Mouse (Mus musculus) midbrain, embryonic 15.5 days (tissue): ENCODE measurements at regions not wholly inside any gene's neighbourhood (a gene's known extent, or its start where the extent isn't known, plus 50 kb on each side); places are given as distances from the start of the nearest gene placed in this dataset.

Experiments
- ATAC-seq: fragments of 200-750 bp; cut with Nextera tagmentation; replicated peaks from 2 replicates; pipeline ENCODE4 v1.8.0; 2017; ENCODE audit warnings: moderate TSS enrichment
- H3K27ac ChIP-seq: fragments of 300-500 bp; sonication (generic); 2 replicates; pipeline ENCODE4 v1.5.1; 2015; ENCODE audit warnings: mild to moderate bottlenecking, inconsistent platforms
- H3K27me3 ChIP-seq: fragments of 300-500 bp; sonication (generic); replicated peaks from 2 replicates; pipeline ENCODE4 v1.6.1; 2015; ENCODE audit warnings: inconsistent platforms
- H3K36me3 ChIP-seq: fragments of 300-500 bp; sonication (generic); replicated peaks from 2 replicates; pipeline ENCODE4 v1.6.1; 2015; ENCODE audit warnings: inconsistent platforms
- H3K4me1 ChIP-seq: fragments of 300-500 bp; sonication (generic); 2 replicates; pipeline ENCODE4 v1.6.1; 2015; ENCODE audit warnings: inconsistent platforms
- H3K4me2 ChIP-seq: fragments of 300-500 bp; sonication (generic); 2 replicates; pipeline ENCODE4 v1.6.1; 2015; ENCODE audit warnings: inconsistent platforms, mild to moderate bottlenecking, moderate library complexity
- H3K4me3 ChIP-seq: fragments of 300-500 bp; sonication (generic); 2 replicates; pipeline ENCODE4 v1.5.1; 2015; ENCODE audit warnings: mild to moderate bottlenecking, inconsistent platforms
- H3K9ac ChIP-seq: fragments of 300-500 bp; sonication (generic); 2 replicates; pipeline ENCODE4 v1.6.1; 2015; ENCODE audit warnings: mild to moderate bottlenecking, inconsistent platforms
- H3K9me3 ChIP-seq: fragments of 300-500 bp; sonication (generic); 2 replicates; pipeline ENCODE4 v1.6.1; 2016; ENCODE audit warnings: inconsistent platforms
- WGBS: fragments of 180-500 bp; shearing (Covaris S2); methylation state at CpG from one replicate; pipeline ENCODE4 v1.1.7; 2015; ENCODE audit warnings: mixed read lengths; 5-methylcytosine and 5-hydroxymethylcytosine counted together

DNA sequence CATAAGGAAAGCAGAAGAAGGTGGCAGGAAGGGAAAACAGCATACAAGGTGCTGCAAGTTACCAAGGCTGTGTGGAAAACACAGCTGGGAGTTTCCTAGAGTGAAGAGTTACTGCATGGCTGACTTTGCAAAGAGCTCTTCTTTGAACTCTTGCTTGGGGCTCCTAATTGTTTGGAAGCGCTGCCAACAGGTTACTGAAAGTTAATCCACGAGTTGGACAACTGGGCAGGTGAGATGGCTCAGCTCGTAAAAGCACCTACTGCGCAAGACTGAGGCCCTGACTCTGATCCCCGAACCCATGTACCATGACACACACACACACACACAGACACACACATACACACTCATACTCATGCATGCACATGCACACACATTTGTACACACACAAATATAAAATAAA is 77.5 kb upstream of the Acsl1 start:
- no peaks in the 10 kb centered on the region for H3K4me1 ChIP-seq
- no peak overlapping the region for H3K9ac ChIP-seq
- H3K27ac ChIP-seq, result no peak overlapping the region
- no peak overlapping the region for H3K4me3 ChIP-seq
- 73% methylated on average over 5 of the region's 5 CpGs for WGBS
- no peaks in the 10 kb centered on the region for H3K36me3 ChIP-seq
- H3K9me3 ChIP-seq, result no peaks in the 10 kb centered on the region
- H3K4me2 ChIP-seq, result no peak overlapping the region
- no peak for ATAC-seq
- H3K27me3 ChIP-seq, result no peaks in the 10 kb centered on the region

DNA sequence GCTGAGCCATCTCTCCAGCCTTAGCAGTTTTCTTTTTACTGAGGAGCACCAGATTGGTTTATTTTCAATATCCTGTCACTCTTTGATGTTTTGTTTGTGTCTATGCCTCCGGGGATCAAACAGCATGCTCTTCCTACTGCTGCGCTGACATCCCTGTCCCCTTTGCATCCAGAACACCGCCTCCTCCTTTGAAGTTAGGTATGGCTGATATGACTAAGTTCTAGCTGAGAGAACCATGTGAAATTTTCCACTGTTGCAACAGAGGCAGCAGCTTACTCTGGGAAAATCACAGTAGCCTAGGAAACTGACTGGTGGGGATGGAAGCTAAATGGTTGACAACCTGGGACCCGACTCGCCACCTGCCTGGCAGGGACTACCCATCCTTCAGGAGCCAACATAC is 76.1 kb upstream of the Acsl1 start:
- H3K27me3 ChIP-seq, result no peaks in the 10 kb centered on the region
- no peaks in the 10 kb centered on the region for H3K36me3 ChIP-seq
- no peaks in the 10 kb centered on the region for H3K4me1 ChIP-seq
- no peak overlapping the region for H3K9ac ChIP-seq
- no peaks in the 10 kb centered on the region for H3K9me3 ChIP-seq
- H3K4me3 ChIP-seq, result no peak overlapping the region
- ATAC-seq, result no peak
- H3K27ac ChIP-seq, result no peak overlapping the region
- H3K4me2 ChIP-seq, result no peak overlapping the region
- WGBS, result 78% methylated on average over 5 of the region's 5 CpGs

DNA sequence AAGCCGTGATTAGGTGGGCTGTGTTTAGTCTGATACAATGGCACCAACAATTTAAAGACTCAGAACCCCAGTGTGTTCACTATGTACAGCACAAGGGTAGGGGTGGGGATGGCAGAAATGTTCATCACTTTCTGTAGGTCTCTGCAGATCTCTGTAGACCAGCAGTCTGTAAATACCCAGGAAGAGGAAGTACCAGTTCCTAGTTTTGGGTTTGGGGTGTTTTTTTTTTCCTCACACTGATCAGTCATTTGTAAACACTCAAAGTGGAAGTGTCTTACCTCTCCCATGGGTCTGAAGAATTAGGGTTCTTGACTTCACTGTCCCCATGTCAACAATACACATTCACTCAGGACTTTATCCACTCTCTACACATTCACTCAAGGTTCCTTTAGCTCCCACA is 75.5 kb upstream of the Acsl1 start:
- Histone ChIP-seq H3K9ac (no peak overlapping the region), H3K27ac (no peak overlapping the region), H3K4me2 (no peak overlapping the region), H3K27me3 (no peaks in the 10 kb centered on the region), H3K4me3 (no peak overlapping the region), H3K9me3 (no peaks in the 10 kb centered on the region), H3K36me3 (no peaks in the 10 kb centered on the region), H3K4me1 (no peaks in the 10 kb centered on the region)
- WGBS, result 87% methylated on average over 1 of the region's 1 CpGs
- ATAC-seq, result no peak

DNA sequence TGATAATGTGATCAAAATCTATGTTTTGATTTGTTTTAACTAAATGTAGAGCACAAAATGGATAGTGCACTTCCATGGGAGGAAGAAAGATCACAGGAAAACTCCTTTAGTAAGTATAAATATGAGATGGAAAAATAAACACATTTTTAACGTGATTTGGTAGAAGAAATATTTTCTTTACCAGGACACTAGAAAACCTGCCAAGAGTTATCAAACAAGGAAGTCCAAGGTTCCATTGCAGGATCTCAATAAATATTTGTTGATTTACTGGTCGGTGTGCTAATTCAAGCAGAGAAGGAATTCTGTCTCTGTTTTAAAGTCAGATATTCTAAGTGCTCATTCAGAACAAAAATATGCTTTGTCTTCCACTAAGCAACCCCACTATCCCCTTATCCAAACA is 73.8 kb upstream of the Acsl1 start:
- no peaks in the 10 kb centered on the region for H3K27me3 ChIP-seq
- no peaks in the 10 kb centered on the region for H3K4me1 ChIP-seq
- no peak overlapping the region for H3K4me2 ChIP-seq
- no peak overlapping the region for H3K27ac ChIP-seq
- WGBS, result 84% methylated on average over 2 of the region's 2 CpGs
- no peak for ATAC-seq
- H3K9me3 ChIP-seq, result no peaks in the 10 kb centered on the region
- H3K4me3 ChIP-seq, result no peak overlapping the region
- H3K9ac ChIP-seq, result no peak overlapping the region
- no peaks in the 10 kb centered on the region for H3K36me3 ChIP-seq

DNA sequence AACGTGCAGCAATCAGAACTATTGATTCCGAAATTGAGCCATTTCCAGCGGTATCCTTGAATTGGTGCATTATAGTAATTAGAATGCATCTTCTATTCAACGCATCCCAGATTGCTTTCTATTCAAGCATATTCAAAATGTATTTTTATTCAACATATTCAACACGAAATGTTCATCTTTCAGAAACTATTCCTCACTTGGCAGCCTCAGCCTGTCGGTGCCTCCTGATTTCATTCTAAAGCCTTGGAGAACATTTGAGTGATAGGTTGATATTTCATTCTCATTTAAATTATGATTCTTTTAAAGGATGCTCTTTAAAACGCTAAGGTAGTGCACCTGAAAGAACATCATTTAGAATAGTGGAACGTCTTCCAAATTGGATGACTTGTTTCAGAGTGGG is 73.1 kb upstream of the Acsl1 start:
- no peaks in the 10 kb centered on the region for H3K9me3 ChIP-seq
- H3K27me3 ChIP-seq, result no peaks in the 10 kb centered on the region
- no peaks in the 10 kb centered on the region for H3K4me1 ChIP-seq
- H3K4me2 ChIP-seq, result no peak overlapping the region
- H3K27ac ChIP-seq, result no peak overlapping the region
- 67% methylated on average over 8 of the region's 8 CpGs for WGBS
- no peak for ATAC-seq
- no peak overlapping the region for H3K9ac ChIP-seq
- no peaks in the 10 kb centered on the region for H3K36me3 ChIP-seq
- H3K4me3 ChIP-seq, result no peak overlapping the region

DNA sequence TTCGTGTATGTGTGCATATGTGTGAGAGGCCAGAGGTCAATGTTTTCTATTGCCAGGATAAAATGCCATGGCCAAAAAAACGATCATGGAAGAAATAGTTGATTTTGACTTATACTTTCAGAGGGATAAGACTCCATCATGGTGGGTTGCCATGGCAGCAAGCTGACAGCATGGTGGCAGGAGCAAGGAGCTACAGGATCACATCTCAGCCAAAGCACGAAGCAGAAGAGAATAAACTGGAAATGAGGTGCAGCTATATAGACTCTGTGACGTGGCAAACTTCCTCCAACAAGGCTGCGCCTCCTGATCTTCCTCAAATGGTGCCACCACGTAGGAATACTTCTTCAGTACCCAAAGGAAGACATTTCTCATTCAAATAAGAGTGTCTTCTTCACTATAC is 70.2 kb upstream of the Acsl1 start:
- no peak for ATAC-seq
- WGBS, result 79% methylated on average over 6 of the region's 6 CpGs

DNA sequence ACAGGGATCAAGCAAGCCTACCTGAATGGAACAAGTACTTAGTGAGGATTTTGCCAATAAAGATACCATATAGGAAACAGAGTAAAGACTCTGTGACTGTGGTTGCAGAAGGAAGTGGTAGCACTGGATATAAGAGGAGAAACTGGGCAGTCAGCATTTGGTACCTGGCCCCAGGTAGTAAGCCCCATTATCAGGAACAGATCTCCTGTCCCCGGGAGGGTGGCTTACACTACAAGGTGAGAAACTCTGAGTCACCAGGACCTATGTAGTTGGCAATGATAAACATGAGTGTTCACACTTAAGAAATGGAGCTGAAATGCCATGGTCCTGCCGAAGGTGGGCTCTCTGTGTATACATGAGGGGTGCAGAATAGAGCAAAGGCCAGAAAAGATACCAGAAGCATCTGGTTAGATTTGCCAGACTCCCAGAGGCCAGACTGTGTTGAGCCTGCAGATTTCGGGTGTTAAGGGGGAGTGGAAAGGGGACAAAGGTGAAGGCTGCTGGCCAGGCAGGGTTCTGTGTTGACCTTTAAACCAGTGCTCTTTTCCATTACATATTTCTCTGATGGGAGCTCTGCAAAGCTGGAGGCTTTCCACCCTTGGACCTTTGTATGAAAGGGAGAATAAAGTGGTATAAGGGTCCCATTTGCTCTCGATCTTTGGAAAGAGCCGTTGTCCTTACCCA is 66.8 kb upstream of the Acsl1 start:
- 83% methylated on average over 5 of the region's 5 CpGs for WGBS
- Histone ChIP-seq H3K36me3 (no peaks in the 10 kb centered on the region), H3K9me3 (no peaks in the 10 kb centered on the region), H3K27me3 (no peaks in the 10 kb centered on the region), H3K4me3 (no peak overlapping the region), H3K27ac (no peak overlapping the region), H3K9ac (no peak overlapping the region), H3K4me2 (no peak overlapping the region), H3K4me1 (no peaks in the 10 kb centered on the region)
- ATAC-seq, result no peak

More for the DNA sequence above, 70.2 kb upstream of the Acsl1 start:
- Histone ChIP-seq H3K4me2 (no peak overlapping the region), H3K4me3 (no peak overlapping the region), H3K27ac (no peak overlapping the region), H3K4me1 (no peaks in the 10 kb centered on the region), H3K9ac (no peak overlapping the region), H3K9me3 (no peaks in the 10 kb centered on the region), H3K36me3 (no peaks in the 10 kb centered on the region), H3K27me3 (no peaks in the 10 kb centered on the region)

DNA sequence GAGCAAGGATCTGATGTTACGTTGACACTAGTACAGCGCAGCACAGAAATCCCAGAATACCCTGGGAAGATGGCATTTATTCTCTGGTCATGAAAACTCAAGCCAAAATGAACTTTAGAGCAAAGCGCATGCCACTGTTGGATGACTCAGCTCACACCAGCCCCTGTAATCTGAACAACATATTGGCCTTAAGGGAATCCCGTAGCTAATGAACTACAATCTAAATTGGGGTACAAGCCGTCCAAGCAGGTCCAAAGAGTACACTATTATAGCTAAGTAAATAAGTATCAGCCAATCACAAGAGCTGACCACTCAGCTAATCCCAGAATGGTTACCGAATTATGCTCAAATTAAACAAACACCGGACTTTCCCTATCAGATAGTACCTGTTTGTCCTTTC is 62.0 kb upstream of the Acsl1 start:
- no peak overlapping the region for H3K4me3 ChIP-seq
- no peaks in the 10 kb centered on the region for H3K27me3 ChIP-seq
- H3K4me1 ChIP-seq, result no peaks in the 10 kb centered on the region
- WGBS, result 95% methylated on average over 7 of the region's 7 CpGs
- H3K36me3 ChIP-seq, result no peaks in the 10 kb centered on the region
- no peak overlapping the region for H3K27ac ChIP-seq
- no peaks in the 10 kb centered on the region for H3K9me3 ChIP-seq
- ATAC-seq, result no peak
- no peak overlapping the region for H3K4me2 ChIP-seq
- no peak overlapping the region for H3K9ac ChIP-seq

DNA sequence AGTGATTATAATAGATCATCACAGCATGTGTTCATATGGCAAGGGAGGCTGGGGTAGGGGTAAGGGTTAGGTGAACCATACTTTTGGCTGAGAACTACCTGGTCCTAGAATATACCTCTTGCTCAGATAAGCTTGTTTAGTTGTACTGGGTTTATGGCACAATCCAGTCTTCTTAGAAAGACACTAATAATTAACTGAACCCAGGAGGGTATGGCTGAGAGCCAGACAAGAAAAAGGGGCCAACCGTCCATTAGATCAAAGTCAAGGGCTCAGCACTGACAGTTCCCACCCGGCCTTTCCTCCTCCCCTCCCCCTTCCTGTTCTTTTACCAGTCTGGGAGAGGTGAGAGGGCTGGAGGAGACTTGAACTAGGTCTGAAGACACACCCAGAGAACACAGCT is 61.5 kb upstream of the Acsl1 start:
- no peaks in the 10 kb centered on the region for H3K9me3 ChIP-seq
- H3K4me1 ChIP-seq, result no peaks in the 10 kb centered on the region
- no peak overlapping the region for H3K27ac ChIP-seq
- 45% methylated on average over 2 of the region's 2 CpGs for WGBS
- no peaks in the 10 kb centered on the region for H3K36me3 ChIP-seq
- H3K4me2 ChIP-seq, result no peak overlapping the region
- no peak for ATAC-seq
- no peaks in the 10 kb centered on the region for H3K27me3 ChIP-seq
- no peak overlapping the region for H3K4me3 ChIP-seq
- H3K9ac ChIP-seq, result no peak overlapping the region

DNA sequence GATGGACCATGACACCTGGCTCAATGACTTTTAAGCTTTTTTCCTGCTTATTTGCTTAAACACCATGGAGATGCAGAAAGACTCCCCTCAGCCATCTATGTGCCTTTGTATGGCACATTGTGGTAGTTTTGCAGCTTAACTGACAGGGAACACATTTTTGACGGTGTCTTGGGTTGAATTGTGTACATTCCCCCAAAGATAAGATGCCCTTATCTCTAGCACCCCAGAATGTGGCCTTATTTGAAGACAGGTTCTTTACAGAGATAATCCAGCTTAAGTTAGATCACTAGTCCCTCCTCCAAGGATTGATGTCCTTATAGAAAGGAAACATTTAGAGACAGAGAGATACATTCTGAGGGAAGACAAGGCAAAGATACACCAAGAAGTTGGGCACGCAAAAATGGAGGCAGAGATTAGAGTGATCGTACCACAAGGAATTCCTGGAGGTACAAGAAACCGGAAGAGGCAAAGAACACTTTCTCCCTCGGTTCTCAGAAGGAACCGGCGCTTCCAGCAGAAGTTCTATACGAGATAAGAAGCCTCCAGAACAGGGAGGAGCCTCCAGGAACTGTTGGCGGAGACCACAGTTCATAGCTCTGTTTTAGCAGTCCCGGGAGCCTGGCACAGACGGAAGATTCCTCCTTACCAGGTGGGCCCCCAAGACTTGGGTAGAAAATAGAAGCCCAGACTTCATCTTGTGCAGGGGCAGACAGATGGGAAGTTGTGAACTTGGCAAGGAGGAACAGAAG is 58.8 kb upstream of the Acsl1 start:
- Histone ChIP-seq H3K9ac (no peak overlapping the region), H3K27ac (no peak overlapping the region), H3K4me1 (no peaks in the 10 kb centered on the region), H3K4me2 (no peak overlapping the region), H3K27me3 (no peaks in the 10 kb centered on the region), H3K36me3 (no peaks in the 10 kb centered on the region), H3K4me3 (no peak overlapping the region), H3K9me3 (no peaks in the 10 kb centered on the region)
- WGBS, result 87% methylated on average over 11 of the region's 11 CpGs
- no peak for ATAC-seq

DNA sequence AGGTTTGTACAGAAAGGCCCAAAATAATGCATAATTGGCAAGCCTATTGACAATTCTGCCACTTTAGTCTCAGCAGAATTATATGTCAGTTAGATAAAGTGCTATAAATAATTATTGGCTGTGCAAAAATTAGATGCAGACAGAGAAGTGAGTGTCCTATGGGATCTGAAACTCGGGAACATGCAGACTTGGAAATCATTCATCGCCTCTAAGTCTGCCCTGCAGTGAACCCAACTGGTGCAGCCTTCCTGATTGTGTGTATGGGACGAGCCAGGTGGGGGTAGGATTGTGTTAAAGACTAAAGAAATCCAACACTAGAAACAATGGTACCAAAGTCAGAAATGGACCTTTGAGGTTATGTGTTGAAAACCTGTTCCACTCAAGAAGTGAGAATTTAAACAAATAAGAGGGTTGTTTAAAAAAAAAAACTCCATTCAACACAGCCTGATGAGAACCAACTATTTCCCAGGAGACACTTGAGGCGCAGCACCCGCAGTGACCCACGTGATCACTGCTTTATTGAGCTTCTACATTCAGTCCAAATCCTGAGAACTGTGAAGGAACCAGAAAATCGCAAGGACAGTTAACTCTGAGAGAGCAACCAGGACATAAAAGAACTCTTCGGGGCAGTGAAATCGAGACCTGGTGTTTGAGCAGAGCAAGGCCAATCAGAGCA is 57.4 kb upstream of the Acsl1 start:
- Histone ChIP-seq H3K9ac (no peak overlapping the region), H3K27me3 (no peaks in the 10 kb centered on the region), H3K27ac (no peak overlapping the region), H3K4me1 (no peaks in the 10 kb centered on the region), H3K9me3 (no peaks in the 10 kb centered on the region), H3K36me3 (no peaks in the 10 kb centered on the region), H3K4me3 (no peak overlapping the region), H3K4me2 (no peak overlapping the region)
- ATAC-seq, result no peak
- 75% methylated on average over 9 of the region's 9 CpGs for WGBS

DNA sequence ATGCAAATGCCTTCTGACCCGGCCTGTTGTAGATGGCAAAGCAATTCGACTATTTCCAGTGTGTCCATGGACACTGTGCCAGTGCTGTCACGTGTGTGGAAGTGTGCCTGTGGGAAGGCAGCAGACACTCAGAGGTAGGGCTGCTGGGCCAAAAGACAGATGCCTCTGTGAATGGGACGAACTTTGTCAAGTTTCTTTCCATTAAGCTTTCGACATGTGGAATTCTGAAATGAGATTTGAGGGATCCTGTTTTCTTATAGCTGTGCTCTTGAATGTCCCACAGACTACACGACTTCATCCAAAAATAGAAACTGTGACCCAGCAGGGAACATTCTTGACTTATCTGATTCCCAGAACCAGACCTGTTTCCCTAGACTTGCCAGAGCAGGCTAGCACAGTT is 56.0 kb upstream of the Acsl1 start:
- Histone ChIP-seq H3K9ac (no peak overlapping the region), H3K4me2 (no peak overlapping the region), H3K36me3 (no peaks in the 10 kb centered on the region), H3K27ac (no peak overlapping the region), H3K4me1 (no peaks in the 10 kb centered on the region), H3K4me3 (no peak overlapping the region), H3K27me3 (no peaks in the 10 kb centered on the region), H3K9me3 (no peaks in the 10 kb centered on the region)
- no peak for ATAC-seq
- 88% methylated on average over 6 of the region's 6 CpGs for WGBS

DNA sequence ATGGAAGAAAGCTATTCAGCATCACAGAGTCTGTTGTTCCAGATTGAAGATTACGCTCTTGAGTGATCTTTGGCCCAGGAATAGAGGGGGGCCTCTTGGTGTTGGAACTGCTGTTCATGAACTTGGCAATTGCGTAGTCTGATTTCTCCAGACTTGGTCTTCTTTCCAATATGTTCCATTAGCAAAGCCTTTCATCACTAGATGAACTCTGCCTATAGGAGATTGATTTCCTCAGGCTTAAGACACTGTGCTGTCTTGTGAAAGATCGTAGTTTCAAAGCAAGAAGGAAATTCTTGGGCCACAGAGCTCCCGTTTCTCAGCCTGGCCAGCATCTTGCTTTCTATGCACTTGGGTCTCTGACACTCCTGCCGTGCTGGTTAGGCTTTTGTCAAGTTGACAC is 51.4 kb upstream of the Acsl1 start:
- H3K27ac ChIP-seq, result no peak overlapping the region
- H3K4me3 ChIP-seq, result no peak overlapping the region
- no peak for ATAC-seq
- H3K9ac ChIP-seq, result no peak overlapping the region
- WGBS, result 84% methylated on average over 5 of the region's 5 CpGs
- no peaks in the 10 kb centered on the region for H3K27me3 ChIP-seq
- no peaks in the 10 kb centered on the region for H3K36me3 ChIP-seq
- no peaks in the 10 kb centered on the region for H3K4me1 ChIP-seq
- no peaks in the 10 kb centered on the region for H3K9me3 ChIP-seq
- H3K4me2 ChIP-seq, result no peak overlapping the region
